8 mouse cellular contexts compared by ENCODE assay signal in genomic region chr1:56977201-56978100, GRCm38 (mm10). TPM values are rescaled to one million over a fixed set of nuclear protein-coding genes. Genes with fewer than 3 reads are reported as not detected.
DNase-seq lines count a peak whose midpoint lies in the region; ATAC-seq and TF ChIP-seq lines count a peak whose summit lies in the region.

No protein-coding gene starts in this region.

- peak overlapping the region; percentile 27 for H3K4me3 ChIP-seq in hindbrain, postnatal 0 days (ENCODE audit: low read length)
- peak overlapping the region; percentile 30 for H3K4me3 ChIP-seq in limb, embryonic 15.5 days
- peak overlapping the region; percentile 31 for H3K4me3 ChIP-seq in midbrain, embryonic 13.5 days (replicated peaks)

- no peak overlapping the region for H3K9ac ChIP-seq in hindbrain, postnatal 0 days (replicated peaks; ENCODE audit: low read length)
- H3K9ac ChIP-seq in limb, embryonic 15.5 days: no peak overlapping the region
- H3K9ac ChIP-seq in midbrain, embryonic 13.5 days (replicated peaks): no peak overlapping the region

- no peak for ATAC-seq in hindbrain, postnatal 0 days
- ATAC-seq in limb, embryonic 15.5 days (ENCODE audit: insufficient number of reproducible peaks, low FRiP score, low TSS enrichment, low read depth): no peak
- peak; percentile 29; the same call in 1 of the 2 replicates for ATAC-seq in midbrain, embryonic 13.5 days

- peak; percentile 71 to 78 for DNase-seq in right cerebral cortex, postnatal 10 days (ENCODE audit: low spot score in 2 of 2)
- no peak for DNase-seq in right cerebral cortex, adult 18-20 months
- DNase-seq in cerebellum, postnatal 14 days: peak; percentile 88 to 89
- peak; percentile 60 for DNase-seq in gastrocnemius, adult 18-20 months (ENCODE audit: low spot score)
- DNase-seq in hindbrain, postnatal 0 days (ENCODE audit: low spot score): peak; percentile 76
- peak; percentile 35 for DNase-seq in thymus, postnatal 14 days

- peak; percentile 86 for TF ChIP-seq CTCF in hindbrain, postnatal 0 days (IDR thresholded peaks at IDR 0.05; ENCODE audit: low read depth)

- H3K36me3 ChIP-seq in hindbrain, postnatal 0 days (ENCODE audit: insufficient read depth, low read length): no peaks in the 10 kb centered on the region
- no peaks in the 10 kb centered on the region for H3K36me3 ChIP-seq in limb, embryonic 15.5 days
- H3K36me3 ChIP-seq in midbrain, embryonic 13.5 days: no peaks in the 10 kb centered on the region

- H3K27me3 ChIP-seq in hindbrain, postnatal 0 days (ENCODE audit: insufficient read depth, low read length): peaks cover 59% of the 10 kb centered on the region
- peaks cover 65% of the 10 kb centered on the region for H3K27me3 ChIP-seq in limb, embryonic 15.5 days
- peaks cover 73% of the 10 kb centered on the region for H3K27me3 ChIP-seq in midbrain, embryonic 13.5 days

- H3K27ac ChIP-seq in hindbrain, postnatal 0 days: no peak overlapping the region
- H3K27ac ChIP-seq in limb, embryonic 15.5 days: no peak overlapping the region
- H3K27ac ChIP-seq in midbrain, embryonic 13.5 days: no peak overlapping the region

- under 1% methylated on average over 45 of the region's 45 CpGs for WGBS in hindbrain, postnatal 0 days
- 1% methylated on average over 45 of the region's 45 CpGs for WGBS in limb, embryonic 15.5 days
- 1% methylated on average over 45 of the region's 45 CpGs for WGBS in midbrain, embryonic 13.5 days

- H3K9me3 ChIP-seq in hindbrain, postnatal 0 days (ENCODE audit: low read length): no peaks in the 10 kb centered on the region
- no peaks in the 10 kb centered on the region for H3K9me3 ChIP-seq in limb, embryonic 15.5 days
- no peaks in the 10 kb centered on the region for H3K9me3 ChIP-seq in midbrain, embryonic 13.5 days

- H3K4me2 ChIP-seq in hindbrain, postnatal 0 days (ENCODE audit: low read depth, low read length): peak overlapping the region; percentile 52
- peak overlapping the region; percentile 47 for H3K4me2 ChIP-seq in limb, embryonic 15.5 days
- peak overlapping the region; percentile 47 for H3K4me2 ChIP-seq in midbrain, embryonic 13.5 days (replicated peaks)

- H3K4me1 ChIP-seq in hindbrain, postnatal 0 days (ENCODE audit: insufficient read depth, low read length): peaks cover 4% of the 10 kb centered on the region
- peaks cover 36% of the 10 kb centered on the region for H3K4me1 ChIP-seq in limb, embryonic 15.5 days
- H3K4me1 ChIP-seq in midbrain, embryonic 13.5 days (replicated peaks): peaks cover 31% of the 10 kb centered on the region

RNA-seq across cellular contexts. Expression of gene Satb2, which starts 1.0 kb away (rescaled TPM):
- total RNA-seq in gastrocnemius, adult 18-20 months (2021): under 1 TPM; 0.27 to 0.31 TPM
- 1.7 and 3.4 TPM in 2 replicates for total RNA-seq in hindbrain, postnatal 0 days (2014; rRNA removed)
- polyA plus RNA-seq in hindbrain, postnatal 0 days (2015; fragmentation: Nextera tagmentation; extraction: Ambion mirVana): 1.1 TPM in 2 replicates
- polyA plus RNA-seq in limb, embryonic 15.5 days (2015; fragmentation: Nextera tagmentation; extraction: Ambion mirVana): 4.3 and 5.6 TPM in 2 replicates
- polyA plus RNA-seq in midbrain, embryonic 13.5 days (2015; fragmentation: Nextera tagmentation; extraction: Ambion mirVana): 0.80 and 1.9 TPM in 2 replicates
